Mouse (Mus musculus): ENCODE measurements around the gene Ren1.
A peak's percentile ranks its signal among the peaks of the same experiment; 100 is the strongest.

Ren1 gene

DNA sequence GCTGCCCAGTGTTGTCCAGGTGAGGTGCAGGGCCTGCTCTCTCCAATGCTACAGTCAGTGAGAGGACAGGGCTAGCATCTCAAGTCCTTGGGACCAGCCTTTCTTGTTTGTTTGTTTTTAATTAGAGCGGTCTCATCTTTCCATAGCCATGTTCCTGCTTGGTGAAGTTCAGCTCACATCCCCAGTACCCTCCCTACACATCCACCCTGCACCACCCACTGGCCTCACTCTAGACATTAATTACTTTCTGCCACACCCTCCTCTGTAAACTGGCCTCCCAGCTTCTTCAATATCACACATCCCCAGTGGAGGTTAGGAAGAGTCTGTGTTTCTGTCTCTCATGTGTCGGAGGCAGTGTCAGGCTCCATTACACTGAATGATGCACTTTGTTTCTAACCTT is 6.0 kb upstream of the Ren1 start:
- no peak for DNase-seq (ENCODE audit: low spot score in 2 of 2)

DNA sequence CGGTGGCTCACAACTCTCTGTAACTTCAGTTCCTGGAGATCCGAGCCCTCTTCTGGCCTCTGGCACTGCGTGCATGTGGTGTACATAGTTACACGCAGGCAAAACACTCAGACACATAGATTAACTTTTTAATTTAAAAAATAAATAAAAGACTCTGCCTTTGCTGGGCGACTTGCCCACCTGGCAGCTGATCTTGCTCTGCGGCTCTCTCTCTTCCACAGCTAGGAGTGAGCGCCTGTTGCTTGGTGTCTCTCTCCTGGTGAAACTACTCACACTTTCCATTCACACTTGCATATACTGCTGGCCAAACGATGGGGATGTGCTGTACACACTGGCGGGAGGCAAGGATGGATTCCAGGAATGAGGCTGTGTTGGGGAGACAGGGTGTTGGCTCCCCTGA is 3.8 kb upstream of the Ren1 start:
- no peak for DNase-seq (ENCODE audit: low spot score in 2 of 2)

GRCm38 (mm10) chr1:133347226-133347625 is 3.1 kb upstream of the Ren1 start:
- DNase-seq (ENCODE audit: low spot score in 2 of 2): no peak

- no peak for DNase-seq (ENCODE audit: low spot score in 2 of 2)
Measured at GRCm38 (mm10) chr1:133347693-133348520, 2.4 kb upstream of the Ren1 start.

DNA sequence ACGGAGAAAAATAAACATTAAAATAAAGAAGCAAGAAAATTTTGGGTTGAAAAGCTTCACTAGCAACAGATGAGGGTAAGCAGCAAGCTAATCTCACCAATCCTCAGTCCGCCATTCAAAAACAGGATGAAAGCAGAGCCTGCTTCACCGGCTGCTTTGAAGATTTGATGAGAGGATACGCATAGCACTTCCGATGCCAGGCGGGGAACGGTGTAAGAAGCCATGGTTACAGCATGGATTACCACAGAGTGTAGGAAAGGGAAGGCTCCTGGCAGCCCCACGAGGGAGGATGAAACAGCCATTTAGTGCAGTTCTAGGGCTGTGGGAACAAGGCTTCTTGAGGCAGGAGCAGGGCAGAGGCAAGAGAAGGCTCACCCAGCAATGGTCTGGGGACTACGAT is 1.5 kb downstream of the Ren1 start:
- DNase-seq (ENCODE audit: low spot score in 2 of 2): no peak

DNA sequence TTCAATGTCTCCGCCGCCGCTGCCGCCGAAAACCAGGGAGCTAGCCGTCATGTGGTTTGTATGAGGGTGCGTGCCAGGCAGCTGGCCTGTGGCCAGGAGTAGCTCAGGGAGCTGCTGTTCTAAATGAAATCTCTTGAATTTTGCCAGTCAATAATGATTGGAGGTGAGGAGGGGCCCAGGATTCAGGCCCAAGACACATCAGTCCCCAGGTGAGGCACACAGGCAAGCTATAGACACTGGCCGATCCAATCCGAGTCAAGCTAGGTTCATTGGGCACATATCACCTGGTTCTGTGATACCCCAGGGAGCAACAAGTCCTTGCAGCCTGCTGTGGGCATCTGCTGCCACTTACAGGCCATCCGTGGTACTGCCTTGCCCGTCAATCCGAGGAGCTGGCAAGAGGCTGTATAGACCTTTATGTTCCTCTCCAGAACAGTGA is 3.1 kb downstream of the Ren1 start:
- peak; percentile 90 for DNase-seq (ENCODE audit: low spot score in 2 of 2)

- DNase-seq (ENCODE audit: low spot score in 2 of 2): no peak
Measured at GRCm38 (mm10) chr1:133355469-133355868, 5.2 kb downstream of the Ren1 start.

GRCm38 (mm10) chr1:133355912-133356311 is 5.6 kb downstream of the Ren1 start:
- no peak for DNase-seq (ENCODE audit: low spot score in 2 of 2)

- DNase-seq (ENCODE audit: low spot score in 2 of 2): no peak
Measured at GRCm38 (mm10) chr1:133356330-133356729, 6.0 kb downstream of the Ren1 start.

GRCm38 (mm10) chr1:133361006-133361405 is 10.7 kb downstream of the Ren1 start:
- no peak for DNase-seq (ENCODE audit: low spot score in 2 of 2)

GRCm38 (mm10) chr1:133362103-133362502 is 11.8 kb downstream of the Ren1 start:
- no peak for DNase-seq (ENCODE audit: low spot score in 2 of 2)

DNA sequence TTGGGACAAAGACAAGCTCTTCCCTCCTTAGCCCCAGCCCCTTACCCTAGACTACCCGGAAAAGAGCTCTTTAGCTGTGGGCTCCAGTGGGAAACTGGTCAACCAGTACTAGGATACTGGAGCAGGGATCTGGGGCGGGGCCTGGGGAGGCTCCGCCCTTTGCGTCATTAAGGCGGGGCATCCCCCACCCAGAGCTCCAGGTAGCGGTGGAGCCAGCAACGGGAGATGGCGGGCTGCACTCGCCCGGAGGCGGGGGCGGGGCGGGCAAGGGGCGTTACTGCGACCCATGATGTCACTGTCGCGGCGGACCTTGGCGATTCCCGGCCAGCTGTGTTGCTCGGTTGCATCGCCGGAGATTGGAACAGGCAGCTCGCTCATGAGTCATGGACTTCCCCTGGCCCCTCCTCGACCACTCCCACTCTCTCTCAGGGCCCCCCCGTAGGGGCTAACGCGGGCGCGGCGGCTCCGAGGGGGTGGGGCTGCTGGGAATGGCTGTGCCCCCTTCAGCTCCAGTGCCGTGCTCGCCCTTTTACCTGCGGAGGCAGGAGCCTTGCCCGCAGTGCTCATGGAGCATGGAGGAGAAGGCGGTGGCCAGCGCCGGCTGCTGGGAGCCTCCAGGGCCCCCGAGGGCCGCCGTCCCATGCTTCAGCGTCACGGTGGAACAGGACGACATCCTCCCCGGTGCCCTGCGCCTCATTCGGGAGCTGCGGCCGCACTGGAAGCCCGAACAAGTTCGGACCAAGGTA is 13.1 kb downstream of the Ren1 start, which contains the start of gene Etnk2:
Etnk2 (plus strand) TSS at position 297 of the 746 bp plus-strand sequence.
- DNase-seq (ENCODE audit: low spot score in 2 of 2): peak; percentile 65 to 77

DNA sequence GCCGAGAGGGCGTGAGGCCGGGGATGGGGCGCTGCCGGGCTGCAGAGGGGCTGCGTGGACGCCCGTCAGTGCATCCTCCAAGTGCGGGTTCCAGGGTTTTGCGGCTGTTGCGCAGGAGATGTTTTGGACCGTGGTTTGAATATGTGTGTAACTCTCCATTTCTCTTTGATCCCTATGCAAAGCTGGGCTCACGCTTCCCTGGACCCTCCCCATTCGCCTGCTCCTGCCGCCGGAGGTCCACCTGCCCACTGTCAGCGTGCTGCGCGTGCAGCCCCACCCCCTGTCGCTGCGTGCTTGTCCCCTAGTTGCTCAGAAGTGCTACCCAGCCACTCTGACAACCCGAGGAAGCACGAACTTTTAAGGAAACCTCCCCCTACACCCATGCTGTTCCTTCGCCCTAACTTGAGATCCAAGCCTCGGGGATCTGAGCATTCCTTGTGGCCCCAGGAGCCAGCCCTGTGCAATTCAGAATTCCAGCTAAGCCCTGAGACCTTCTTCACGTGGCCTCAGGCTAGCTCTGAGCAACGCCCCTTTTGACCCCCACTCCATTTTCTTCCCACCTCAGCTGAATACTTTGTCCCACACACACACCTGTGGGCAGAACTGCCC is 13.8 kb downstream of the Ren1 start:
- DNase-seq (ENCODE audit: low spot score in 2 of 2): peak in 1 of 2 experiments; percentile 17

- no peak for DNase-seq (ENCODE audit: low spot score in 2 of 2)
Measured at GRCm38 (mm10) chr1:133364890-133365289, 14.6 kb downstream of the Ren1 start.

- DNase-seq (ENCODE audit: low spot score in 2 of 2): peak; percentile 29 to 44
Measured at GRCm38 (mm10) chr1:133366951-133367605, 16.8 kb downstream of the Ren1 start.

GRCm38 (mm10) chr1:133367606-133368488 is 17.5 kb downstream of the Ren1 start:
- DNase-seq (ENCODE audit: low spot score in 2 of 2): no peak

GRCm38 (mm10) chr1:133368644-133369043 is 18.3 kb downstream of the Ren1 start:
- peak; percentile 70 to 71 for DNase-seq (ENCODE audit: low spot score in 2 of 2)

DNA sequence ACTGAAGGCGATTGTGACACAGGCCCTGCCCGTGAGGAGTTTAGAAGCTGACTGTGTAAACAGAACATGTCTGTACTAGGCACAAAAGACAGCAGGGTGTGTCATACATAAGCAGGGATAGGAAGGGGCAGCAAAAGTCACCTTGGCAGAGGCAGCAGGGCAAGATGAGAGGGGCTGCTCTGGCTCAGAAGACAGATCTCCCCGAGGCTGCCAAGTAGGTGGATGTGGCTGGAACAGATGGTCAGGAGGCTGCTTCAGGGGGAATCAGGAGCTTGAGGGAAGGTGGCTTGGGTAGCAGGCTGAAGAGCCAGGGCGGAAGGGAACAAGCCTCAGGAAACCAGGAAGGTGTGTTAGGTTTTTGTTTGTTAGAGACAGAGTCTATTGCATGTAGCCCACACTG is 20.0 kb downstream of the Ren1 start:
- no peak for DNase-seq (ENCODE audit: low spot score in 2 of 2)

GRCm38 (mm10) chr1:133371431-133371830 is 21.1 kb downstream of the Ren1 start:
- DNase-seq (ENCODE audit: low spot score in 2 of 2): no peak

- DNase-seq (ENCODE audit: low spot score in 2 of 2): no peak
Measured at GRCm38 (mm10) chr1:133372113-133372512, 21.8 kb downstream of the Ren1 start.
